Mouse (Mus musculus) kidney, embryonic 15.5 days (tissue): Measurements from ENCODE around the gene Pik3ap1. TPM values are rescaled to one million over a fixed set of nuclear protein-coding genes. Genes with fewer than 3 reads are reported as not detected.
"Not testable (repeated sequence)": the region's sequence is repeated elsewhere in the genome, so short reads cannot be mapped to it uniquely, and the experiment has no call there.

Experiments
- ATAC-seq: fragments of 200-750 bp; cut with Nextera tagmentation; replicated peaks from 2 replicates; pipeline ENCODE4 v1.8.0; 2017; ENCODE audit warnings: moderate TSS enrichment; ENCODE audit not compliant: low FRiP score
- H3K27ac ChIP-seq: fragments of 300-500 bp; sonication (generic); 2 replicates; pipeline ENCODE4 v1.5.1; 2015; ENCODE audit warnings: mild to moderate bottlenecking, inconsistent platforms
- H3K27me3 ChIP-seq: fragments of 300-500 bp; sonication (generic); 2 replicates; pipeline ENCODE4 v1.6.1; 2015; ENCODE audit warnings: inconsistent platforms
- H3K36me3 ChIP-seq: fragments of 300-500 bp; sonication (generic); 2 replicates; pipeline ENCODE4 v1.6.1; 2015; ENCODE audit warnings: inconsistent platforms
- H3K4me1 ChIP-seq: fragments of 300-500 bp; sonication (generic); 2 replicates; pipeline ENCODE4 v1.6.1; 2015; ENCODE audit warnings: inconsistent platforms
- H3K4me2 ChIP-seq: fragments of 300-500 bp; sonication (generic); 2 replicates; pipeline ENCODE4 v1.6.1; 2015; ENCODE audit warnings: moderate library complexity, mild to moderate bottlenecking, inconsistent platforms
- H3K4me3 ChIP-seq: fragments of 300-500 bp; sonication (generic); replicated peaks from 2 replicates; pipeline ENCODE4 v1.5.1; 2015; ENCODE audit warnings: mild to moderate bottlenecking, inconsistent platforms
- H3K9ac ChIP-seq: fragments of 300-500 bp; sonication (generic); 2 replicates; pipeline ENCODE4 v1.6.1; 2015; ENCODE audit warnings: mild to moderate bottlenecking, inconsistent platforms
- H3K9me3 ChIP-seq: fragments of 300-500 bp; sonication (generic); replicated peaks from 2 replicates; pipeline ENCODE4 v1.6.1; 2016; ENCODE audit warnings: inconsistent platforms
- WGBS: fragments of 180-500 bp; shearing (Covaris S2); methylation state at CpG from one replicate; pipeline ENCODE4 v1.1.7; 2015; ENCODE audit warnings: mixed read lengths; 5-methylcytosine and 5-hydroxymethylcytosine counted together
- polyA plus RNA-seq: library from polyadenylated mRNA; unstranded; fragments of >200 nt; fragmentation: Nextera tagmentation; extraction: Ambion mirVana; gene quantifications from 2 replicates; pipeline ENCODE4 v1.2.1, GENCODE M21; 2015

The Pik3ap1 gene
- polyA plus RNA-seq, result 1.7 and 2.2 TPM in 2 replicates

DNA sequence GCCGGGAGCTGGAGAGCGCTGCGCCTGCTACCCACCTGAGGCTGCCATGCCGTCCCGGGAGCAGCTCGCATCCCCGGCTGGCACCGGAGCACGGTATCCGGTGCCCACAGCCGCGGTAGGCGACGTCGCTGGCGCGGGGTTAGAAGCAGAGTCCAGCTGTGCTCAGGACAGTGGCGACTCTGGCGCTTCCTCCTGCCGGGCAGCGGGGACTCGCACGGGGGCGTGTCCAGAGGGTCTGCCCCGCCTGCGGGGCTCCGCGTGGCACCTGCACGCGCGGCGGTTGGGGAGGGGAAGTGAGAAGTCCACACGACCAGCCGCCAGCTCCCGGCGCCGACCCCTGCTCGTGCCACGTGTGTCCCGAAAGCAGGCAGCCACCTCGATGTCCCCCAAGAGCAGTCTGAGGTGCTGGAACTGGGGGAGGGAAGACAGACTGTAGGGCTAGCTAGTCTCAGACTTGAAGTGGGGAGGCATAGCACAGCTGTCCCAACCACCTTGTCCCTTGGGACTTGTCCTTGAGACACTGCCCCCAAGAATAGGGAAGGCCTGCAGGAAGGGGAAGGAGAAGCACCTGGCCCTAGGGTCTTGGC lies at the start of gene Pik3ap1:
TSS of gene Pik3ap1 (minus strand) at position 181 of the 587 bp plus-strand sequence.
- WGBS, result under 1% methylated on average over 41 of the region's 41 CpGs

DNA sequence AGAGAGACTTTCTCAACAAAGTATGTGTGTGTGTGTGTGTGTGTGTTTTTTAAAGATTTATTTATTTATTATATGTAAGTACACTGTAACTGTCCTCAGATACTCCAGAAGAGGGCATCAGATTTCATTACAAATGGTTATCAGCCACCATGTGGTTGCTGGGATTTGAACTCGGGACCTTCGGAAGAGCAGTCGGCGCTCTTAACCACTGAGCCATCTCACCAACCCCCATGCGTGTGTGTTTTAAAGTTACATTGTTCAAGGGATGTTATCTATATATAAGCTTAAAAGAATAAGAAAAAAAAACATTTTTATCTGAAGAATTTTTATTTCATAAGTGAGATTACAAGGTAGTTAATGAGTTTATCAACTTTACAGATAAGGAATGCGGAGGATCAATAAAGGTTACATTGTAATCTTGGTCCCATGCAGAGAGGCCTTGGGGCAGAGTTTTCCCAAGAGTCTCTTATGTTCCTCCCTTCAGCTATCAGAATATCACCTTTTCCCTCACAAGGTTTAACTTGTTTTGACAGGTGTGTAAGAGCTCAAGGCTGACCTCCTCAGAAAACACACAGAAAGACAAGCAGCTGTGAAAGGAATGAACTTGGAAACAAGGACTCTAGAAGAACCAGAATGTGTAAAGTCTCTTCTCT lies 46.7 kb upstream of the Pik3ap1 start:
- WGBS, result no CpG with 5 or more reads among the region's 6 CpGs
- not testable (repeated sequence) for H3K4me1 ChIP-seq, H3K9me3 ChIP-seq, H3K9ac ChIP-seq, H3K36me3 ChIP-seq, H3K27ac ChIP-seq, ATAC-seq, H3K27me3 ChIP-seq, H3K4me3 ChIP-seq, H3K4me2 ChIP-seq

More for the DNA sequence above, at the start of gene Pik3ap1:
- Histone ChIP-seq H3K4me1 (peaks cover 11% of the 10 kb centered on the region), H3K9ac (peak within 1 kb of the TSS; percentile 30), H3K27ac (no peak within 1 kb of the TSS), H3K27me3 (peaks cover 23% of the 10 kb centered on the region), H3K9me3 (no peaks in the 10 kb centered on the region), H3K4me3 (peak within 1 kb of the TSS; percentile 53), H3K36me3 (no peaks in the 10 kb centered on the region), H3K4me2 (peak within 1 kb of the TSS; percentile 99)
- ATAC-seq, result peak; percentile 64; the same call in 1 of the 2 replicates

DNA sequence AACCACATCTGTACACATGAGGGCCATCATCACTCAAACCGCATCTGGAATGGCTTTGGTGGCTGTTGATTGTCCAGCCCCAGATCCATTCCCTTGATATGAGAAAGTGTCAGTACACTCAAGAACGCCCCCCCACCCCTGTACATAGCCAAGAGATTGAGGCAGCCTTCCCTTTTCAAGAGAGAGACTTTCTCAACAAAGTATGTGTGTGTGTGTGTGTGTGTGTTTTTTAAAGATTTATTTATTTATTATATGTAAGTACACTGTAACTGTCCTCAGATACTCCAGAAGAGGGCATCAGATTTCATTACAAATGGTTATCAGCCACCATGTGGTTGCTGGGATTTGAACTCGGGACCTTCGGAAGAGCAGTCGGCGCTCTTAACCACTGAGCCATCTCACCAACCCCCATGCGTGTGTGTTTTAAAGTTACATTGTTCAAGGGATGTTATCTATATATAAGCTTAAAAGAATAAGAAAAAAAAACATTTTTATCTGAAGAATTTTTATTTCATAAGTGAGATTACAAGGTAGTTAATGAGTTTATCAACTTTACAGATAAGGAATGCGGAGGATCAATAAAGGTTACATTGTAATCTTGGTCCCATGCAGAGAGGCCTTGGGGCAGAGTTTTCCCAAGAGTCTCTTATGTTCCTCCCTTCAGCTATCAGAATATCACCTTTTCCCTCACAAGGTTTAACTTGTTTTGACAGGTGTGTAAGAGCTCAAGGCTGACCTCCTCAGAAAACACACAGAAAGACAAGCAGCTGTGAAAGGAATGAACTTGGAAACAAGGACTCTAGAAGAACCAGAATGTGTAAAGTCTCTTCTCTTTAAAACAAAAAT lies 41.2 kb upstream of the Pik3ap1 start:
- not testable (repeated sequence) for H3K27me3 ChIP-seq, ATAC-seq, H3K4me2 ChIP-seq, H3K4me3 ChIP-seq, H3K36me3 ChIP-seq, H3K9me3 ChIP-seq, H3K9ac ChIP-seq, H3K27ac ChIP-seq, H3K4me1 ChIP-seq
- no CpG with 5 or more reads among the region's 8 CpGs for WGBS

DNA sequence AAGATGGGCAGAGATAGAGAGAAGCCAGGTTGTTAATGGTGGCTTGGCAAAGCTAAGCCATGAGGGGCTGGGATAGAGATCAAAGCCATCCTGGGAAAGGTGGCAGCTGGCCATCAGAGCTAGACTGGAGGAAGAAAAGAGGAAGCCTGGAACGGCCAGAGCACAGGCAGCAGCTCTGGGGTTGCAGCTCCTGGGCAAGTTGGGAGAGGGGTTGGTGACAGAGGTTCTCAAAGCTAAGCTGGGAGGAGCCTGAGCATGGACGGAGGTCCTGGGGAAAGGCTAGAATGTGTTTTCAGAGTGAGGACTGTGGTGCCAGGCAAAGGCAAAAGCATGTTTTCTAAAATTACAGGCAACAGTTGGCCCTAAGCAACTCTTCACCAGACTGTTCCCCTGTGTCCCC lies 36.4 kb upstream of the Pik3ap1 start:
- ATAC-seq, result no peak
- Histone ChIP-seq H3K27ac (no peak overlapping the region), H3K36me3 (no peaks in the 10 kb centered on the region), H3K4me1 (peaks cover 2% of the 10 kb centered on the region; the same call in 1 of the 2 replicates), H3K4me2 (no peak overlapping the region), H3K27me3 (no peaks in the 10 kb centered on the region), H3K9me3 (no peaks in the 10 kb centered on the region; the same call in 1 of the 2 replicates), H3K4me3 (no peak overlapping the region), H3K9ac (no peak overlapping the region)
- WGBS, result 39% methylated on average over 2 of the region's 2 CpGs

DNA sequence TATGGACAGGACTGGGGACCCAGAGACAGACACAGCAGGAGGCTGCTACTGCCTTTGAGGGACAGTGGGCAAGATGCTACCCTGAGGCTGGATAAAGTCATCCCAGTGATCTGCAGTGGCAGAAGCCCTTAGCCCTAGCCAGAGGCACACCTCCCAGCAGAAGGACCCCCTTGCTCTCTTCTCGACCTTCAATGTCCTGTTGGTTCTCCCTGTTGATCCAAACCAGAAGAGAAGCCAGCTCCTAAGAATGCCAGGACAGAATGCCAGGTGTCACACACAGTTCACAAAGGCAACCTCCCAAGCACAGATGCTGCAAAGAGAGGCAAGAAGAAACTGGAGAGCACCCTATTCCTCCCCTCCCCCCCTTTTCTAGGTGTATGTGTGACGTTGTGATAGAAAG lies 33.9 kb upstream of the Pik3ap1 start:
- 69% methylated on average over 2 of the region's 2 CpGs for WGBS
- H3K27me3 ChIP-seq, result no peaks in the 10 kb centered on the region
- H3K9ac ChIP-seq, result no peak overlapping the region
- H3K27ac ChIP-seq, result no peak overlapping the region
- H3K9me3 ChIP-seq, result no peaks in the 10 kb centered on the region; the same call in 1 of the 2 replicates
- no peak for ATAC-seq
- peaks cover 2% of the 10 kb centered on the region; the same call in 1 of the 2 replicates for H3K4me1 ChIP-seq
- H3K36me3 ChIP-seq, result no peaks in the 10 kb centered on the region
- H3K4me2 ChIP-seq, result no peak overlapping the region
- H3K4me3 ChIP-seq, result no peak overlapping the region

DNA sequence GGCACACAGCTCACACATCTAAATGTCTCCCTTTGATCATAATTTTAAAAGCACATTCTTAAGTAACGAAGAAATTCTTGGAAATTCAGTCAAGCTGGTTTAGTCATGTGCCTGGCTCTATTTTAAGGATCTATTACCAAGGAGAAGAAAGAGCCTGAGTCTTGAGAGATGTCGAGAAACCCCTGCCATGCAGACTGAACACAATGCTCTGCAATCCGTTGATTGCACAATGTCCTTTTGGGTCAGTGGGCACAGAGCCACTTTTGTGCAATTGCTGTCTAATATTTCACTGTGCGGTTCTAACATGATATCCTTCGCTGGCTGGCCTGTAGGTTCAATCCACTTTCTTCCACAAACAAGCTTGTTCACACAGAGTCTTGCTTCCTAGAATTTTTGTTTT lies 33.1 kb upstream of the Pik3ap1 start:
- ATAC-seq, result no peak
- Histone ChIP-seq H3K4me3 (no peak overlapping the region), H3K9me3 (no peaks in the 10 kb centered on the region)

DNA sequence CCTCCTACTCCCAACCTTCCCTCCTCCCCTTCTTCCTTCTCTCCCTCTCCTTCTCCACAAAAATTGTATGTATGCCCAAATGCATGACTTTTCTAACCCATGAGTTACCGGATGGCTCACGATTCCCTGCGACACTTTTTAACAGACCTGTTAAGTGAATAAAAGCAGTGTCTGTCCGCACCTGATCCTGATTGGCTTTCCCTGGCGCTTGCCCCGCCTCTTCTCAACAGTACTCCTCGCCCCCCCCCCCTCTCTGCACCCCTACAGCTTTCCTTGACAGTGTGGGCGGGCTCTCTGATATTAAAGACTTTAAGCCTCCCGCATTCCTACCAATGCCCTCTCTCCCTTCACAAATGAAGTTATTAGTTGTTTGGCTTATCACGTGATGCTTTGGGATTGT lies 31.3 kb upstream of the Pik3ap1 start:
- no peaks in the 10 kb centered on the region for H3K36me3 ChIP-seq
- 43% methylated on average over 10 of the region's 10 CpGs for WGBS
- no peak for ATAC-seq

More for the DNA sequence above, 33.1 kb upstream of the Pik3ap1 start:
- Histone ChIP-seq H3K27ac (no peak overlapping the region), H3K9ac (no peak overlapping the region), H3K27me3 (no peaks in the 10 kb centered on the region), H3K4me2 (no peak overlapping the region), H3K36me3 (no peaks in the 10 kb centered on the region), H3K4me1 (peaks cover 2% of the 10 kb centered on the region; the same call in 1 of the 2 replicates)
- 45% methylated on average over 5 of the region's 5 CpGs for WGBS

DNA sequence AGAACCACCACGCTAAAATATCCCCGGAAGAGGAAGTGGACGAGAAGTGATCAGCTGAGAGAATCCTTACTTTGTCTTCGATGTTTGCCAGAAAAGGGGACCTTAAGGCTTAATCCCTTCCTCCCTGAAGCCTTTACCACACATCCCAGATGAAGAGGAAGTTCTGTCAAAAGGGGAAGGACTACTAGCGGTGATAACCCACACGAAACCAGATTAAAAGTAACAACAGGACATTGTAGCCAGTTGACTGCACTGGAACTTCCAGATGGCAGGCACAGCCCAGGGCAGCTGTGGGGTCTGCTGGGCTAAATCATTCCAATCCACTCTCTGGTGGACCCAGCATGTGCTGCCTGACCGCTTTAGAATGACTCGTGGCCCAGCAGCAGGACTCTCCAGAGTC lies 17.7 kb upstream of the Pik3ap1 start:
- H3K4me3 ChIP-seq, result no peak overlapping the region
- no peak overlapping the region for H3K9ac ChIP-seq
- H3K4me2 ChIP-seq, result no peak overlapping the region
- no peak for ATAC-seq
- no peaks in the 10 kb centered on the region for H3K27me3 ChIP-seq
- no peaks in the 10 kb centered on the region for H3K4me1 ChIP-seq
- WGBS, result 84% methylated on average over 8 of the region's 8 CpGs
- no peak overlapping the region for H3K27ac ChIP-seq
- no peaks in the 10 kb centered on the region for H3K36me3 ChIP-seq
- H3K9me3 ChIP-seq, result no peaks in the 10 kb centered on the region

More for the DNA sequence above, 31.3 kb upstream of the Pik3ap1 start:
- H3K27me3 ChIP-seq, result no peaks in the 10 kb centered on the region
- no peak overlapping the region for H3K9ac ChIP-seq
- no peak overlapping the region for H3K27ac ChIP-seq
- no peak overlapping the region for H3K4me2 ChIP-seq
- H3K9me3 ChIP-seq, result no peaks in the 10 kb centered on the region
- no peak overlapping the region for H3K4me3 ChIP-seq
- peaks cover 2% of the 10 kb centered on the region; the same call in 1 of the 2 replicates for H3K4me1 ChIP-seq

DNA sequence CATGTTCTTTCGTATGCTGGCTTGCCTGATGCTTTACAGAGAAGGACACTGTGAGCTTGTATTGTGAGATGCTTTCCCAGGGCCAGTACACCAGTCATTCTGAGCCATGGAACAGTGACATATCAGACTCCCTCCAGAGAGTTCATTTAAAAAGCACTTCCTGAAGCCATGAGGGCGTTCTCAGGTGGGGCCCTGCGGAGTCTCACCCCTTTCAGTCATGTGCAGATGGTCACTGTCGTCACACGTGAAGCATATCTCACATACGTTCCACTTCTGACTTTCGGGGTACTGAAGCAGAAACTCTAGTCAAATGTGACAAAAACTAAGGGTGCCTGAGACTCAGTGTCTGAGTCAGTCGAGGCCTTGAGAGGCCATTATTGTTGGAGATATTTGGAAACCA lies 6.0 kb upstream of the Pik3ap1 start:
- Histone ChIP-seq H3K4me1 (no peaks in the 10 kb centered on the region; the same call in 1 of the 2 replicates), H3K9me3 (no peaks in the 10 kb centered on the region), H3K27me3 (0 out of 2 replicates have a peak, but pooled peaks cover 3% of the 10 kb centered on the region), H3K27ac (no peak overlapping the region), H3K9ac (no peak overlapping the region), H3K36me3 (no peaks in the 10 kb centered on the region), H3K4me3 (no peak overlapping the region), H3K4me2 (no peak overlapping the region)
- WGBS, result 73% methylated on average over 8 of the region's 8 CpGs
- no peak for ATAC-seq

DNA sequence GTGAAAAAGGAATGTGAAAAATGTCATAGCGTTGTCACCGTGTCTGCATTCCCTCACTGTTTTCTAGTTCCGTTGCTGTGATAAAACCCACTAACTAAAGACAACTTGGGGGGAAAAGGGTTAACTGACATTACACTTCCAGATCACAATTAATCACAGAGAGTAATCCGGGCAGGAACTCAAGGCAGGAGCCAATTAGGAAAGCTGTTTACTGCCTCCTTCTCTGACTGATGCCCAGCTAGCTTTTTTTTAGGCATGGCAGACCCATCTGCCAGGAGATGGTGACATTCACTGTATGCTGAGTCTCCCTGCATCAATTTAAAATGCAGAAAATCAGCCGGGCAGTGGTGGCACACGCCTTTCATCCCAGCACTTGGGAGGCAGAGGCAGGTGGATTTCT lies 4.4 kb upstream of the Pik3ap1 start:
- 43% methylated on average over 6 of the region's 6 CpGs for WGBS
- no peak for ATAC-seq

DNA sequence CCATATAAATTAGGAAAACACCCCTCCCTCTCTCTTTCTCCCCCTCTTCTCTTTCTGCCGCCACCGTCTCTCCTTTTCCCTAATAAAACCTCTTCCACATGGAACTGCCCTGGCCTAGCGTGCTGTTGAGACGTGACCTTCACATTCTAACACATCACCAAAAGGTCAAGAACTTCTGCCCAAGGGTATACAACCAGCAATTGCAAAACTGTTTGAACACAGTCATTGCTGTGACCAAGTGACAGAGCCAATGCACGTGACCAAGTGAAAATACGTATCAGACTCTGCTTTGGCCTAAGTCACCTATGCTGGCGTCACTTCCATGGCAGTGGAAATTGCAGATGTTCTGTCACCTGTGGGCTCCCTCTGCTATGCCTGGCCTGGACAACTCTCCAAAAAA lies 3.3 kb upstream of the Pik3ap1 start:
- Histone ChIP-seq H3K9me3 (no peaks in the 10 kb centered on the region), H3K27me3 (peaks cover 20% of the 10 kb centered on the region), H3K4me3 (no peak overlapping the region), H3K27ac (no peak overlapping the region), H3K9ac (no peak overlapping the region), H3K4me1 (peaks cover 11% of the 10 kb centered on the region), H3K4me2 (no peak overlapping the region), H3K36me3 (no peaks in the 10 kb centered on the region)
- WGBS, result 90% methylated on average over 7 of the region's 7 CpGs
- no peak for ATAC-seq

More for the DNA sequence above, 4.4 kb upstream of the Pik3ap1 start:
- no peaks in the 10 kb centered on the region for H3K36me3 ChIP-seq
- H3K27me3 ChIP-seq, result peaks cover 9% of the 10 kb centered on the region; the same call in 1 of the 2 replicates
- no peak overlapping the region for H3K4me2 ChIP-seq
- H3K9me3 ChIP-seq, result no peaks in the 10 kb centered on the region
- peaks cover 11% of the 10 kb centered on the region for H3K4me1 ChIP-seq
- H3K4me3 ChIP-seq, result no peak overlapping the region
- H3K27ac ChIP-seq, result no peak overlapping the region
- H3K9ac ChIP-seq, result no peak overlapping the region

DNA sequence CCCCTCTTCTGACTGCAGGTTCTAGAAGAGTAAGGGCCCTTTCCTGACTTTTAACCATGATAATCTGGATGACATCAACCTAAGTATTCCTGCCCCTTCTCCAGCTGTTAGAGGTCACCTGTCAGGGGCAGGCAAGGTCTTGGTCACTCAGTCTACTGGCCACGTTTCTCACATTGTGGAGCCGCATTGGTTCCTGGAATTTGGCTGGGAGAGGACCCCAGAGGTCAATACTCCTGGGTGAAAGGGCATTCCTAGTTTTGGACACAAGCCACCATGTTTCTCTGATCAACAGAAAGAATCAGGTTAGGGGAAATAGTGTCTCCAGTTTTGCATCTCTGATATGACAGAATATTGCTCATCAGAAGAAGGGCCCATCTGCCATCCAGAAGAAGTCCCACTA lies 2.4 kb upstream of the Pik3ap1 start:
- Histone ChIP-seq H3K27ac (no peak overlapping the region), H3K4me2 (no peak overlapping the region), H3K9ac (no peak overlapping the region), H3K4me3 (no peak overlapping the region), H3K9me3 (no peaks in the 10 kb centered on the region), H3K36me3 (no peaks in the 10 kb centered on the region), H3K4me1 (peaks cover 11% of the 10 kb centered on the region), H3K27me3 (peaks cover 23% of the 10 kb centered on the region)
- no peak for ATAC-seq
- 76% methylated on average over 2 of the region's 2 CpGs for WGBS
